Mouse (Mus musculus): ENCODE results near the gene Cish. TPM values are rescaled to one million over a fixed set of nuclear protein-coding genes. Genes with fewer than 3 reads are reported as not detected.
A peak's percentile ranks its signal among the peaks of the same experiment; 100 is the strongest.

Cish gene
- polyA plus RNA-seq, 1 experiment from 2014 or later: 12.6 TPM

DNA sequence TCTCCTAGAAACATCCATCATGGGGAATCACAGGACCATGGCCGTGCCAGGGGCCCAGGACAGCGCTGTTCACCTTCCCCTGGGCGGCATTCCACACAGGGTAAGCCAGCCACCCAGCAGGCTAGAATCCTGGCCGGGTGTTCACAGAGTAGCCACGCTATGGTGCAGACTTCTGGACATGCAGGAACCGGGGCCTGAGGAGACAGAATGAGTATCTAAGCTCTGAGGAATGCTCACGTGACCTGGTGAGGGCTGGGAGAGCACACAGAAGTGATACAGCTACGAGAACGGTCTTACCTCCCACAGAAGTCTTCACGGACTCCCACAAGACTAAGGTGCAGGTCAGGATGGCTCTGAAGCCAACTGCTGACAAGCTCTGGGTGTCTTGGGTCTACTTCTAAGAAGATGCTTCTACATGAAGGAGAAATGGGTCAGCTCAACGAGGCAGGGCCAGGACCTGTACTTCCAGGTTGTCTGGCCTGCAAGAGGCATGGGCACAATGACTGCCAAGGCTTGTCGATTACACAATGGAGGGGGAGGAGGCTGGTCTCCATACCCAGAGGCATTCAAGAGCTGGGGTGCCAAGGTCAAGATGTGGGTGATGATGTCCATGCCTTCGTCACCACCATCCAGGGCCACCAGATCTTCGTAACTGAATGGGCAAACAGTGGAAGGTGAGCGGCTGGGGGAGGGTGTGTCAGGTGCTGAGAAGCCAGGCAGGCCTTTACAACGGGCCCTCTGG lies 32.2 kb downstream of the Cish start:
- H3K27ac ChIP-seq (replicated peaks): no peak overlapping the region
- WGBS: 93% methylated on average over 16 of the region's 16 CpGs
- no peak overlapping the region for H3K9ac ChIP-seq (replicated peaks)
- H3K4me2 ChIP-seq: no peak overlapping the region
- H3K4me1 ChIP-seq: no peaks in the 10 kb centered on the region
- H3K27me3 ChIP-seq (replicated peaks): no peaks in the 10 kb centered on the region
- ATAC-seq (ENCODE audit: low FRiP score): no peak
- no peak overlapping the region for H3K4me3 ChIP-seq (replicated peaks)
- no peaks in the 10 kb centered on the region for H3K9me3 ChIP-seq (replicated peaks)
- peaks cover 24% of the 10 kb centered on the region for H3K36me3 ChIP-seq

DNA sequence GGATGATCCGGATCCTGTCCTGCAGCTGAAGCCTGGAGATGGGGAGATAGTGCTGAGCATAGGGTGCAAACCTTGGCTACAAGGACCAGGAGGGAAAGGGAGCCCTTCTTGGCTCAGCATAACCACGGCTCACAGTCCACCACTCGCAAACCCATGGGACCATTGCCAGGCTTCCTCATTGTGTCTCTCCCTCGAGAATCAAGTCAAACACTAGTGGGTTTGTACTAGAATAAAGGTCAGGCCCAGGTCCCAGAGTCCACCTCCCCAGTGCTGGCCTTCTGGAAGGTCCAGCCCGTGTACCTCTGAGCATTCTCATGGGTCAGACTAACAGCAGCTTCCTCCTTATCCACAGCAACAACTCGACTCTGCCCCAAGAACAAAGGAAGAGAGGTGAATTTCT lies 35.0 kb downstream of the Cish start:
- Histone ChIP-seq H3K4me1 (peaks cover 3% of the 10 kb centered on the region; the same call in 1 of the 2 replicates), H3K9me3 (replicated peaks) (no peaks in the 10 kb centered on the region), H3K4me2 (no peak overlapping the region), H3K9ac (replicated peaks) (no peak overlapping the region), H3K4me3 (replicated peaks) (no peak overlapping the region), H3K27me3 (replicated peaks) (no peaks in the 10 kb centered on the region), H3K36me3 (peaks cover 24% of the 10 kb centered on the region), H3K27ac (replicated peaks) (no peak overlapping the region)
- ATAC-seq (ENCODE audit: low FRiP score): no peak
- 80% methylated on average over 6 of the region's 6 CpGs for WGBS

DNA sequence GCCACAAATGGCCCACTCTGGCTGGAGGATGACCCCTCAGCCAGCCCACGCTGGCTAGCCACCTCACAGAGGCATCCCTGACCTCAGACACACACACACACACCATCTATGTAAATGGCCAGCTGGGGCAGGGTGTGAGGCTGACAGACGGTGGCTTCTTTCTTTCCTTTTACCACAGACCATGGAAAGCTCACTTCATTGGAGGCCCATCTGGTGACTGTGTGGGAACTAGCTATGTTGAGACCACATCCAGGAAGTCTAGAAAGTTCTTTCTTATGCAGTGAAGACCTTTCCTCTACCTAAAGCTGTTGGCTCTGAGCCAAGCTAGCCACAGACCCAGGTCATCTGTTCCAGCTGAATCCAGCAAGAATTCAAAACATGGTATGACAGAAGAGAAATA lies 37.9 kb downstream of the Cish start:
- no peak for ATAC-seq (ENCODE audit: low FRiP score)
- Histone ChIP-seq H3K9ac (replicated peaks) (no peak overlapping the region), H3K27me3 (replicated peaks) (no peaks in the 10 kb centered on the region), H3K4me3 (replicated peaks) (no peak overlapping the region), H3K36me3 (peaks cover 14% of the 10 kb centered on the region), H3K4me2 (no peak overlapping the region), H3K27ac (replicated peaks) (no peak overlapping the region), H3K9me3 (replicated peaks) (no peaks in the 10 kb centered on the region), H3K4me1 (peaks cover 15% of the 10 kb centered on the region)
- WGBS: 73% methylated on average over 2 of the region's 2 CpGs

DNA sequence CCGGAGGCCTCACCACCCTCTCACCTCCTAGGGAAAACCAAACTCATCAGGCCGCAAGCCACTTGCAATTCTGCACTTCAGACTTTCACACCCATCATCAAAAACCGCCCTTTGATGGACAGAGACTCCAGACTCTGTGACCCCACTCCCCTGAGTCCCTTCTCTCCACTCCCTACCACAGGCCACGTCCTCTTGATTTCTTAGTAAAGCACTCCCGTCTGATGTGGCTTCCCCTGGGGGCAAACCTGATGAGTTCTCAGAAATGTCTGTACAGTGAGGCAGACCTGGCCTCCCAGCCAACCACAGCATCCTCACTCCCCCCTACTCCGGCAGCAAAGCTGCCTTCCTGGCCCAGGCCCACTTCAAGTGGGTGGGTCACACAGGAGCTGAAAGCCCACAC lies 38.5 kb downstream of the Cish start:
- H3K4me3 ChIP-seq (replicated peaks): no peak overlapping the region
- H3K27me3 ChIP-seq (replicated peaks): no peaks in the 10 kb centered on the region
- H3K4me2 ChIP-seq: no peak overlapping the region
- H3K9me3 ChIP-seq (replicated peaks): no peaks in the 10 kb centered on the region
- WGBS: 86% methylated on average over 6 of the region's 6 CpGs
- peaks cover 22% of the 10 kb centered on the region for H3K4me1 ChIP-seq
- H3K9ac ChIP-seq (replicated peaks): no peak overlapping the region
- peaks cover 10% of the 10 kb centered on the region for H3K36me3 ChIP-seq
- H3K27ac ChIP-seq (replicated peaks): no peak overlapping the region
- ATAC-seq (ENCODE audit: low FRiP score): no peak

DNA sequence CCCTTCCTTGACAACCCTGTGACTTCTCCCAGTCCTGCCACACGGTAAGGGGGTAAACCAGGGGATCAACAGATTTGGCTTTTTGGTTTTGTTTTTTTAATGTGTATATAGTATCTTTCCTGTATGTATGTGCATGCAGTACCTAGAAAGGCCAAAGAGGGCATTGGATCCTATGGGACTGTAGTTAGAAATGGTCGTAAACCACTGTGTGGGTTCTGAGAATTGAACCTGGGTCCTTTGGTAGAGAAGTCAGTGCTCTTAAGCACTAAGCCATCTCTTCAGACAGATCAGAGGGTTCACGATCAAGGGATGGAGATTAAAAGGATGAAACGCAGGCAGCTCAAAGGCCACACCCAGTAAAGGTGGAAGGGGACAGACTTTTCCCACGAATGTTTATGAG lies 39.2 kb downstream of the Cish start:
- Histone ChIP-seq H3K36me3 (peaks cover 10% of the 10 kb centered on the region), H3K9ac (replicated peaks) (no peak overlapping the region), H3K4me1 (peaks cover 29% of the 10 kb centered on the region), H3K27me3 (replicated peaks) (no peaks in the 10 kb centered on the region), H3K9me3 (replicated peaks) (no peaks in the 10 kb centered on the region), H3K4me2 (no peak overlapping the region), H3K27ac (replicated peaks) (no peak overlapping the region), H3K4me3 (replicated peaks) (no peak overlapping the region)
- 91% methylated on average over 5 of the region's 5 CpGs for WGBS
- no peak for ATAC-seq (ENCODE audit: low FRiP score)

DNA sequence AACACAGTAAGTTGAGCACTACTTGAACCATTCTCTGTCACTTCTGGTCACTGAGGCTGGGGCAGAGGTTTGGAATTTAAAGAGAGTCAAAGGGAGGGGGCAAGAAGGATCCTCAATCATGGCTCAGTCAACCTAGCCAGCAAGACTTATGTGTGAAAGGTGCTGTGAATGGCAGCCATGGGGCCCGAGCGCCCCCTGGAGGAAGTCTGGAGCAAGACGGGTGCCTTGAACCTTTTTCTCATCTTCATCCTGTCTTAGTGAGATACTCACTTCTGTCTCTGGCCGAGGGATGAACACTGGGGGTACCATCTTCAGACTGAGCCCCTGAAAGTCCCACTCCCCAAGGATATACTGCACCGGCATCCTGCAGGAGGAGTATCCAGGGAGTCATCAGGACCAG lies 40.1 kb downstream of the Cish start:
- H3K4me2 ChIP-seq: no peak overlapping the region
- 14% methylated on average over 5 of the region's 5 CpGs for WGBS

DNA sequence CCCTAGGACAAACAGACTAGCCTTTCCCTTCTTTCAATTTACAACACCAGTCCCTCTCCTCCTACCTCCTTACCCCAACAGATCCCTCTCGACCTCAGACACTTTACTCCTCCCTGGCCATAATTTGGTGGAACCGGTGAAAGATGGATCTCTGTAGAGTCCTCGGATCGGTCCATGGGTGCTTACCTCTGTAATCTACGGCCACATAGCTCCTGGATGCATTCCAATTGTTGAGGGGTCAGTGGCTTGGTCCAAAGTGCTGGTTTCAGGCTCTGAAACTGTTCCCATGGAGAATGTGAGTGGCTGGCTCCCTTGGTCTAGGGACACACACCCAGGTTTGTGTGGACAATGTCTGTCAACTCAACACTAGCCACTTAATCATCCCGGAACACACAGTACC lies 40.6 kb downstream of the Cish start:
- H3K9ac ChIP-seq (replicated peaks): no peak overlapping the region
- no peaks in the 10 kb centered on the region for H3K27me3 ChIP-seq (replicated peaks)
- no peak for ATAC-seq (ENCODE audit: low FRiP score)
- WGBS: 90% methylated on average over 6 of the region's 6 CpGs
- no peak overlapping the region for H3K4me2 ChIP-seq
- H3K36me3 ChIP-seq: peaks cover 6% of the 10 kb centered on the region
- no peak overlapping the region for H3K4me3 ChIP-seq (replicated peaks)
- peaks cover 36% of the 10 kb centered on the region for H3K4me1 ChIP-seq
- no peak overlapping the region for H3K27ac ChIP-seq (replicated peaks)
- H3K9me3 ChIP-seq (replicated peaks): no peaks in the 10 kb centered on the region

More for the DNA sequence above, 40.1 kb downstream of the Cish start:
- H3K4me3 ChIP-seq (replicated peaks): no peak overlapping the region
- no peaks in the 10 kb centered on the region for H3K9me3 ChIP-seq (replicated peaks)
- H3K27me3 ChIP-seq (replicated peaks): no peaks in the 10 kb centered on the region
- no peak for ATAC-seq (ENCODE audit: low FRiP score)
- peaks cover 32% of the 10 kb centered on the region for H3K4me1 ChIP-seq
- H3K36me3 ChIP-seq: peaks cover 10% of the 10 kb centered on the region
- no peak overlapping the region for H3K27ac ChIP-seq (replicated peaks)
- no peak overlapping the region for H3K9ac ChIP-seq (replicated peaks)

DNA sequence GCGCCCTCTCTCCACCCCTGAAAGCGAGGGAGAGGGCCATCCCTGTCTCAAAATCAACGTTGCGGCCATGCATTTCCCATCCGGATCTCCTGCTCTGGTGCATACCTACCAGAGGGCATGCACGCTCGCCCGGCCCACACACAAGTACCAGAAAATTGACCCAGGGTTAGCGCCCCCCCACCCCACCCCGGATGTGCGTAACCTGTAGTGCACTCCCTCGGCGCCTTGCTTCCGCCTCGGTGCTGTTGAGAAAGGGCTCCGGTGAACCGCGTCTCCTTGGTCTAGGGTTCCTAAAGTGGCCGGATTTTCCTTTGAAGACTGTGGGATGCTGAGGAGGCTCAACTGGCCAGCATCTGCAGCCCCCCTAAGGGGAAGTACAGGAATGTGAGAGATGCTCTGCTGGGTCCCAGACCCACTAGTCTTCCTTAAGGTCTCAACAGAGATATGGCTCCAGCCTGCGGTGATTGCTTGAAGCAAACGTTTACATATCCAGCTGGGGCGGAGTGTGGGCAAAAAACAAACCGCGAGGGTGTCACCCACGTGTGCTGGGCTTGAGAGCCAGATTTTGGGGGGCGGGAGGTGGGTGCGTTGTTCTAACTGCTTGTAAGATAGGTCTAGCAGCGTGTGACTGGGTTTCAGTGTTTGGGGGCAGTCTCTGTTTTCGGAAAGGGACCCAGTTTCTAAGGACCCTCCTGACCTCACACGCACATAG lies 42.5 kb downstream of the Cish start, which contains the start of gene Hemk1:
Gene Hemk1 (minus strand): TSS at position 179 of the 712 bp plus-strand sequence.
- Histone ChIP-seq H3K9me3 (replicated peaks) (no peaks in the 10 kb centered on the region), H3K27me3 (replicated peaks) (no peaks in the 10 kb centered on the region), H3K4me1 (peaks cover 45% of the 10 kb centered on the region), H3K27ac (replicated peaks) (peak within 1 kb of the TSS; percentile 45), H3K36me3 (no peaks in the 10 kb centered on the region), H3K9ac (replicated peaks) (peak within 1 kb of the TSS; percentile 64), H3K4me2 (peak within 1 kb of the TSS; percentile 86), H3K4me3 (replicated peaks) (peak within 1 kb of the TSS; percentile 59)
- peak; percentile 71 for ATAC-seq (ENCODE audit: low FRiP score)
- WGBS: 5% methylated on average over 30 of the region's 30 CpGs

DNA sequence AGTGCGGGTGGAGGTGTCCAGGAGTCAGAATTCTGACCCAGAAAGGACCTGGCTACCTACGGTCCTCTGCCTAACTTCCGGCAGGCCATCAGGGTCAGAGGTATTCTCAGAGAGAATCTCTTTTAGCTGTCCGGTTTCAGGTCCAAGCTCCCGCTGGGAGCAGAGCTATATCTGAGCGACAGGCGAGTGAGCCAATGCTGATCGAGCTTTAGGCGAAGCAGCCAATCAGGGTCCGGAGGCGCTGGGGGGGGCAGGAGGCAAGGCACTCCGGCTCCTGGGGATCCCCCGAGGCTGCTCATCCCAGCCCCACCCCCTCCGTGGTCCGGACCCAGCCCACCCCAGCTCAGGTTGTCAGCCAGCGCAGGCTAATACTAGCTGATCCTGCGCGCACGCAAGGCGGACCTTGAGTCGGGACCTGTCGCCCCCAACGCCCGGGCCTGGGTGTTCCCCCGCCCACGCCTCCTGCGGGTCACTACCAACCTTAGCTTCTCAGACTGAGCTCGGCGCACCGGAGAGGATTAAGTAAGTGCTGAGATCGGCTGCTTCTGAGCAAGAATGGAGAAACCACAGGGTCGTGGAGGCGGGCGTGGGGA lies 44.5 kb downstream of the Cish start, which contains the start of gene 6430571L13Rik:
Gene 6430571L13Rik (plus strand): TSS at position 336 of the 593 bp plus-strand sequence.
- Histone ChIP-seq H3K9ac (replicated peaks) (peak within 1 kb of the TSS; percentile 75), H3K4me3 (replicated peaks) (peak within 1 kb of the TSS; percentile 67), H3K27me3 (replicated peaks) (no peaks in the 10 kb centered on the region), H3K36me3 (no peaks in the 10 kb centered on the region), H3K4me1 (peaks cover 49% of the 10 kb centered on the region), H3K9me3 (replicated peaks) (no peaks in the 10 kb centered on the region), H3K4me2 (peak within 1 kb of the TSS; percentile 75), H3K27ac (replicated peaks) (peak within 1 kb of the TSS; percentile 76)
- peak; percentile 92 for ATAC-seq (ENCODE audit: low FRiP score)
- under 1% methylated on average over 34 of the region's 34 CpGs for WGBS

DNA sequence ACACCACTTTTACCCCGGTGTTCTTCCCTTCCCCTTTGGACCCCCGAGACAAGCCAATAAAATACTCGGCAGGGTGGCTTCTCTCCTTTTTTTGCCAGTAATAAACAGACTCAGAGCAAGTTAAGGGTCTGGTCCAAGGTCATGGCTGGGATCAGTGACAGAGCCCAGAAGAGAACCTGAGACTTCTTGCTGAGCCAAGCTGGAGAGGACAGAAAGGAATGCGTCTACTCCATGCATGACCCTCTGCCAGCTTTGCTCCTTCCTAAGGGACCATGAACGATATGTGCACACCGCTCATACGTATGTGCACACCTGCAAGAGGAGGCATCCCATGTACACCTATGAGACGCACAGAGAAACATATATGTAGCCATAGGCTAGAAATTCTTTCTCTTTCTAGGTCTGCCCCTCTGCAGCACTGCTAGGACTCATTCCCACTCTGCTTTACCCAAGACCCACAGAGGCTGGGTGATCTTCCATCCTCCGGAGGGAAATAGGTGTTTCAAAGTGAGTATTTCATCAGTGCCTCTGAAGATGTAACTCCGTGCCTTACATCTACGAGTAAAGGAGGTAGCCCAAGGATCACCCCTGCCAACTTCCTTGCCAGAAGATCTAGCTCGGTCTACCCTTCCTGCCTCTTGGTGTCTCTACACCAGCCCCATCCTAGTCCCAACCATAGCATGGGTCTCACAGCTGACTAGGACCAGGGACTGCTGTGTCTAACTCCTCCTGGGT lies 45.3 kb downstream of the Cish start:
- H3K9me3 ChIP-seq (replicated peaks): no peaks in the 10 kb centered on the region
- no peaks in the 10 kb centered on the region for H3K27me3 ChIP-seq (replicated peaks)
- no peak for ATAC-seq (ENCODE audit: low FRiP score)
- H3K4me1 ChIP-seq: peaks cover 46% of the 10 kb centered on the region
- H3K27ac ChIP-seq (replicated peaks): peak overlapping the region; percentile 76
- peak overlapping the region; percentile 75 for H3K9ac ChIP-seq (replicated peaks)
- WGBS: 44% methylated on average over 12 of the region's 12 CpGs
- peak overlapping the region; percentile 75 for H3K4me2 ChIP-seq
- peak overlapping the region; percentile 67 for H3K4me3 ChIP-seq (replicated peaks)
- H3K36me3 ChIP-seq: no peaks in the 10 kb centered on the region

DNA sequence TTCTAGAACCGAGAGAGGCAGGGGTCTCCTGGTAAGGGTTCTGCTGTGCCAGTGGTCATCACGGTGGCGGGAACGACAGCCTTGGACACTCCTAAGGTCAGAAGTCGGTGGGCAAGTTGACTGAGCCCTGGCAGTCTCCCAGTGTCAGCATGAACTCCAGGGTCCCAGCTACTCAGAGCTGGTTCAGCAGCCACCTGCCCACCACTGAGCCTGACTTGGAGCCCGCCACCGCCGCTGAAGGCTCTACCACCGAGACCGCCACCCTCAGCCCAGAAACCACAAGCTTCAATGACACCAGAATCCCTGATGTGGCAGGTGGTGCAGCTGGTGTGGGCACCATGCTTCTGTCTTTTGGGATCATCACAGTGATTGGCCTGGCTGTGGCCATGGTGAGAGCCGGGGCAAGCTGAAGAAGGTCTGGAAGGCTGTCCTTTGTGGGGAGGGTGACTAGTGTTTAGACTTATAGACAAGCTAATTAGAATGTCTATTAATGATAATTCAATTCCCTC lies 46.4 kb downstream of the Cish start:
- no peak overlapping the region for H3K4me2 ChIP-seq
- WGBS: 86% methylated on average over 11 of the region's 11 CpGs
- H3K27me3 ChIP-seq (replicated peaks): no peaks in the 10 kb centered on the region
- no peak overlapping the region for H3K27ac ChIP-seq (replicated peaks)
- H3K4me3 ChIP-seq (replicated peaks): no peak overlapping the region
- peaks cover 41% of the 10 kb centered on the region for H3K4me1 ChIP-seq
- no peaks in the 10 kb centered on the region for H3K9me3 ChIP-seq (replicated peaks)
- no peaks in the 10 kb centered on the region; the same call in 1 of the 2 replicates for H3K36me3 ChIP-seq
- ATAC-seq (ENCODE audit: low FRiP score): no peak
- H3K9ac ChIP-seq (replicated peaks): no peak overlapping the region
